Mouse (Mus musculus) thymus, adult 2 months (tissue): ENCODE data around the gene 4931429L15Rik. TPM values are rescaled to one million over a fixed set of nuclear protein-coding genes. Genes with fewer than 3 reads are reported as not detected.

Source experiments
- DNase-seq: peaks from one replicate; pipeline ENCODE4 v3.0.0; 2021
- H3K27ac ChIP-seq: fragments of 200-500 bp; 2 replicates; pipeline ENCODE4 v1.5.1; 2012; ENCODE audit warnings: low read length, control low read depth; ENCODE audit not compliant: control insufficient read depth, insufficient read depth
- H3K27me3 ChIP-seq: fragments of 200-500 bp; 2 replicates; pipeline ENCODE4 v1.6.1; 2012; ENCODE audit warnings: mild to moderate bottlenecking, low read length, moderate library complexity, mixed read lengths; ENCODE audit not compliant: control insufficient read depth, insufficient read depth
- H3K36me3 ChIP-seq: fragments of 200-500 bp; 2 replicates; pipeline ENCODE4 v1.6.1; 2012; ENCODE audit warnings: mild to moderate bottlenecking, low read length, moderate library complexity; ENCODE audit not compliant: control insufficient read depth, insufficient read depth
- H3K4me1 ChIP-seq: fragments of 200-500 bp; replicated peaks from 2 replicates; pipeline ENCODE4 v1.6.1; 2012; ENCODE audit warnings: low read length; ENCODE audit not compliant: control insufficient read depth, insufficient read depth
- H3K4me3 ChIP-seq: fragments of 200-500 bp; 2 replicates; pipeline ENCODE4 v1.5.1; 2012; ENCODE audit warnings: mild to moderate bottlenecking, low read length, control low read depth, moderate library complexity; ENCODE audit not compliant: control insufficient read depth, insufficient read depth
- CTCF ChIP-seq: fragments of 200-500 bp; IDR thresholded peaks from 2 replicates; pipeline ENCODE4 v1.5.1; 2012; ENCODE audit warnings: mild to moderate bottlenecking, control low read depth, low read length, moderate library complexity, borderline replicate concordance; ENCODE audit not compliant: control insufficient read depth, poor library complexity, insufficient read depth; ENCODE audit errors: extremely low read depth
- POLR2A ChIP-seq: fragments of 200-500 bp; IDR thresholded peaks from 2 replicates; pipeline ENCODE4 v1.6.1; 2012; ENCODE audit warnings: mild to moderate bottlenecking, low read length, control low read depth, moderate library complexity; ENCODE audit not compliant: control insufficient read depth, poor library complexity, insufficient read depth; ENCODE audit errors: extremely low read depth
- WGBS: fragments of 180-500 bp; shearing (Covaris S2); methylation state at CpG from one replicate; pipeline ENCODE4 v1.1.7; 2018; 5-methylcytosine and 5-hydroxymethylcytosine counted together
- polyA plus RNA-seq: library from polyadenylated mRNA; depleted of rRNA; stranded (reverse); fragments of >200 nt; gene quantifications from 2 replicates; pipeline ENCODE4 v1.2.3, GENCODE M21; 2012

4931429L15Rik gene
- polyA plus RNA-seq, 1 experiment = 0.07 TPM

- DNase-seq = peak; percentile 98
- Histone ChIP-seq H3K36me3 (peaks cover 25% of the 10 kb centered on the region), H3K27me3 (no peaks in the 10 kb centered on the region), H3K4me3 (peak within 1 kb of the TSS; percentile 66), H3K4me1 (no peaks in the 10 kb centered on the region), H3K27ac (peak within 1 kb of the TSS; percentile 39; the same call in 1 of the 2 replicates)
- WGBS = under 1% methylated on average over 54 of the region's 55 CpGs
- TF ChIP-seq POLR2A (peak; percentile 69; the same call in 1 of the 2 replicates), CTCF (peak; percentile 78; the same call in 1 of the 2 replicates)
Observed at GRCm38 (mm10) chr9:46282631-46283436, 37.0 kb downstream of the 4931429L15Rik start, which contains the start of gene Bud13. Gene Bud13, plus strand, starts transcription at chr9:46283008.

- Histone ChIP-seq H3K27me3 (no peaks in the 10 kb centered on the region), H3K36me3 (peaks cover 32% of the 10 kb centered on the region), H3K4me1 (peaks cover 8% of the 10 kb centered on the region), H3K27ac (no peak overlapping the region), H3K4me3 (no peak overlapping the region)
- no peak for TF ChIP-seq CTCF
- TF ChIP-seq POLR2A = no peak
- WGBS = 97% methylated on average over 9 of the region's 9 CpGs
- DNase-seq = no peak
Observed at GRCm38 (mm10) chr9:46274494-46274893, 45.3 kb downstream of the 4931429L15Rik start.

GRCm38 (mm10) chr9:46272677-46273454 lies 46.9 kb downstream of the 4931429L15Rik start, which contains the start of gene Zpr1:
Gene Zpr1, plus strand, starts transcription at chr9:46273064.
- peak; percentile 89 for DNase-seq
- Histone ChIP-seq H3K4me1 (peaks cover 8% of the 10 kb centered on the region), H3K4me3 (peak within 1 kb of the TSS; percentile 92), H3K27ac (no peak within 1 kb of the TSS; the same call in 1 of the 2 replicates), H3K36me3 (peaks cover 26% of the 10 kb centered on the region), H3K27me3 (no peaks in the 10 kb centered on the region)
- TF ChIP-seq POLR2A (peak; percentile 77), CTCF (0 out of 2 replicates have a peak, but pooled peaks have one; percentile 17)
- 4% methylated on average over 45 of the region's 45 CpGs for WGBS

GRCm38 (mm10) chr9:46272070-46272469 lies 47.7 kb downstream of the 4931429L15Rik start:
- H3K4me1 ChIP-seq = peaks cover 8% of the 10 kb centered on the region
- TF ChIP-seq CTCF = no peak
- TF ChIP-seq POLR2A = no peak
- peaks cover 18% of the 10 kb centered on the region for H3K36me3 ChIP-seq
- DNase-seq = peak; percentile 12
- no peaks in the 10 kb centered on the region; the same call in 1 of the 2 replicates for H3K27me3 ChIP-seq
- WGBS = 32% methylated on average over 9 of the region's 9 CpGs
- no peak overlapping the region for H3K27ac ChIP-seq
- H3K4me3 ChIP-seq = no peak overlapping the region

GRCm38 (mm10) chr9:46270782-46271181 lies 49.0 kb downstream of the 4931429L15Rik start:
- WGBS = 98% methylated on average over 4 of the region's 4 CpGs
- DNase-seq = no peak
- H3K4me1 ChIP-seq = peaks cover 8% of the 10 kb centered on the region
- H3K4me3 ChIP-seq = no peak overlapping the region
- peaks cover 6% of the 10 kb centered on the region for H3K36me3 ChIP-seq
- no peak overlapping the region for H3K27ac ChIP-seq
- no peaks in the 10 kb centered on the region; the same call in 1 of the 2 replicates for H3K27me3 ChIP-seq
- TF ChIP-seq CTCF (no peak), POLR2A (no peak)

- no peak for DNase-seq
- H3K27me3 ChIP-seq = no peaks in the 10 kb centered on the region; the same call in 1 of the 2 replicates
- no peak for TF ChIP-seq POLR2A
- no peak for TF ChIP-seq CTCF
- peaks cover 8% of the 10 kb centered on the region for H3K4me1 ChIP-seq
- 93% methylated on average over 5 of the region's 5 CpGs for WGBS
- H3K27ac ChIP-seq = no peak overlapping the region
- H3K36me3 ChIP-seq = no peaks in the 10 kb centered on the region
- H3K4me3 ChIP-seq = no peak overlapping the region
Observed at GRCm38 (mm10) chr9:46269125-46269524, 50.7 kb downstream of the 4931429L15Rik start.
